In the genomic region with DNA sequence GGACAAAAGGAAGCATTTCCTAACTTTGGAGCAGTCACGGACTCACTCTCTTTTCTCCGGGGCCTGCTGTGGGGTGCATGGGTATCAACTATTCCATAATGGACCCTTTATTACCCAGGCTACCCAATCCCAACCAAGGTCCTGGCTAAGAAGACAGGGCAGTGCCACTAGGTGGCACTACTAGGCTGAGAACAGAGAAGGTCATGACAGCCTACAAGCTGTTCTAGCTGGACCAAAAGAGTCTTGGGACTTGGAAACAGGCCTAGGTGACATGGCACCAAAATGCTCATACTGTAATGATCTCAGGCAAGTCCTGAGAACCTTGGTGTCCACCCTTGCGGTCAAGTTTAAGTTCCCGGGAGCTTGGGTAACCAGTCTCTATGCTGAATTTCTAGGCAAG, we compare ENCODE assay signal across 9 mouse cellular contexts. TPM values are rescaled to one million over a fixed set of nuclear protein-coding genes. Genes with fewer than 3 reads are reported as not detected.
DNase-seq lines count a peak whose midpoint lies in the region; ATAC-seq and TF ChIP-seq lines count a peak whose summit lies in the region.
"Had no signal": no experiment of that assay in that cellular context is flagged by ENCODE, and none has a peak within 500 bp of the region (broad histone marks: within the 10 kb centered on the region; RNA-seq: fewer than 3 reads in every experiment).

No protein-coding gene starts in this region.

- no peak overlapping the region for H3K4me2 ChIP-seq in liver, embryonic 14.5 days (ENCODE audit: low read depth)
- peak overlapping the region; percentile 79 for H3K4me2 ChIP-seq in neural tube, embryonic 15.5 days

- DNase-seq in left cerebral cortex, adult 18-20 months (ENCODE audit: low spot score in 2 of 2): peak; percentile 36 to 42
- DNase-seq in left cerebral cortex, adult 11 months (ENCODE audit: low spot score): no peak
- peak; percentile 78 for DNase-seq in MEL (ENCODE audit: low read depth, low spot score)
- peak; percentile 86 for DNase-seq in cerebellum, adult 9-11 months
- DNase-seq in heart, postnatal 10 days: peak; percentile 48 to 56
- no peak for DNase-seq in liver, embryonic 14.5 days (ENCODE audit: low read depth in 3 of 3, low spot score in 3 of 3)

- no peak overlapping the region for H3K27ac ChIP-seq in MEL (ENCODE audit: control insufficient read depth, low read depth, low read length)
- no peak overlapping the region for H3K27ac ChIP-seq in liver, embryonic 14.5 days
- H3K27ac ChIP-seq in neural tube, embryonic 15.5 days (replicated peaks): no peak overlapping the region

- peak; percentile 96 for TF ChIP-seq RAD21 in MEL (IDR thresholded peaks at IDR 0.05; ENCODE audit: low read depth, low read length)

- no peak overlapping the region for H3K4me3 ChIP-seq in MEL (ENCODE audit: control insufficient read depth in 1 of 2, insufficient read depth in 1 of 2, low read depth in 2 of 2, low read length in 2 of 2)
- H3K4me3 ChIP-seq in liver, embryonic 14.5 days (ENCODE audit: insufficient read depth in 1 of 2, low read depth in 2 of 2, low read length in 2 of 2): no peak overlapping the region
- peak overlapping the region; percentile 84; the same call in 1 of the 2 replicates for H3K4me3 ChIP-seq in neural tube, embryonic 15.5 days (replicated peaks)
- H3K4me3 ChIP-seq: myocyte had no signal

- intact Hi-C loops in heart, postnatal 10 days (cut with DNase I): no loop called here

- no peak overlapping the region for H3K9ac ChIP-seq in MEL (ENCODE audit: control insufficient read depth, low read depth, low read length, poor library complexity, severe bottlenecking)
- H3K9ac ChIP-seq in liver, embryonic 14.5 days (replicated peaks): no peak overlapping the region
- H3K9ac ChIP-seq in neural tube, embryonic 15.5 days (replicated peaks): no peak overlapping the region

- H3K9me3 ChIP-seq in MEL (replicated peaks; ENCODE audit: insufficient read depth, low read length): no peaks in the 10 kb centered on the region
- no peaks in the 10 kb centered on the region for H3K9me3 ChIP-seq in liver, embryonic 14.5 days (ENCODE audit: control insufficient read depth, low read length)
- H3K9me3 ChIP-seq in neural tube, embryonic 15.5 days (replicated peaks): no peaks in the 10 kb centered on the region

- no peaks in the 10 kb centered on the region for H3K79me2 ChIP-seq in MEL (ENCODE audit: control insufficient read depth, insufficient read depth, low read length, poor library complexity)

- no peak for TF ChIP-seq EP300 in MEL (IDR thresholded peaks at IDR 0.05; ENCODE audit: low read depth in 1 of 2, low read length in 2 of 2)
- no peak for TF ChIP-seq EP300 in liver, embryonic 14.5 days (IDR thresholded peaks at IDR 0.05; ENCODE audit: low read depth)

- peaks cover 0 to 2% of the 10 kb centered on the region in 2 experiments; a peak in 1 of 4 replicates for H3K36me3 ChIP-seq in MEL (ENCODE audit: control insufficient read depth in 1 of 2, insufficient read depth in 2 of 2, low read length in 2 of 2)
- no peaks in the 10 kb centered on the region for H3K36me3 ChIP-seq in liver, embryonic 14.5 days (replicated peaks; ENCODE audit: control insufficient read depth, insufficient read depth, low read depth)
- H3K36me3 ChIP-seq in neural tube, embryonic 15.5 days: peaks cover 5% of the 10 kb centered on the region; the same call in 1 of the 2 replicates

- TF ChIP-seq CTCF in MEL (IDR thresholded peaks at IDR 0.05 in 2 of 3, conservative IDR thresholded peaks at IDR 0.05 in 1 of 3; ENCODE audit: control insufficient read depth in 1 of 3, insufficient read depth in 1 of 3, low read depth in 2 of 3, low read length in 3 of 3, poor library complexity in 1 of 3, severe bottlenecking in 1 of 3): peak; percentile 84 to 97 (median 87)
- TF ChIP-seq CTCF in liver, embryonic 14.5 days (IDR thresholded peaks at IDR 0.05; ENCODE audit: low read depth): peak; percentile 86

- no peaks in the 10 kb centered on the region; a peak in 1 of 4 replicates for H3K4me1 ChIP-seq in MEL (ENCODE audit: control insufficient read depth in 1 of 2, insufficient read depth in 2 of 2, low read length in 2 of 2)
- peaks cover 5 to 7% of the 10 kb centered on the region in 2 experiments; a peak in 3 of 4 replicates for H3K4me1 ChIP-seq in liver, embryonic 14.5 days (replicated peaks; ENCODE audit: control insufficient read depth in 2 of 2, insufficient read depth in 2 of 2, low read length in 1 of 2)
- peaks cover 42% of the 10 kb centered on the region for H3K4me1 ChIP-seq in neural tube, embryonic 15.5 days

- TF ChIP-seq POLR2A in MEL (IDR thresholded peaks at IDR 0.05; ENCODE audit: control insufficient read depth in 1 of 2, insufficient read depth in 1 of 2, low read depth in 1 of 2, low read length in 2 of 2, poor library complexity in 1 of 2): no peak

- WGBS in liver, embryonic 14.5 days (ENCODE audit: insufficient replicate concordance): 49% methylated on average over 4 of the region's 4 CpGs
- 62% methylated on average over 4 of the region's 4 CpGs for WGBS in neural tube, embryonic 15.5 days

- H3K27me3 ChIP-seq in MEL (ENCODE audit: control insufficient read depth in 1 of 2, insufficient read depth in 2 of 2, low read length in 2 of 2): no peaks in the 10 kb centered on the region; a peak in 1 of 4 replicates
- H3K27me3 ChIP-seq in liver, embryonic 14.5 days (ENCODE audit: control insufficient read depth, insufficient read depth, low read length): peaks cover 12% of the 10 kb centered on the region
- no peaks in the 10 kb centered on the region for H3K27me3 ChIP-seq in neural tube, embryonic 15.5 days (replicated peaks)

- no peak for ATAC-seq in liver, embryonic 14.5 days (ENCODE audit: insufficient read depth)
- no peak for ATAC-seq in neural tube, embryonic 15.5 days (ENCODE audit: low FRiP score)
- ATAC-seq in frontal cortex, adult (ENCODE audit: low TSS enrichment): no peak

TF ChIP-seq in MEL, 35 proteins besides CTCF, POLR2A, EP300 and RAD21:
- TF ChIP-seq SMC3 (IDR thresholded peaks at IDR 0.05; ENCODE audit: low read depth, low read length): peak; percentile 96
- peak; percentile 87 for TF ChIP-seq ZC3H11A (IDR thresholded peaks at IDR 0.05; ENCODE audit: low read depth, low read length)
- no peak for TF ChIP-seq ZKSCAN1 (IDR thresholded peaks at IDR 0.05; ENCODE audit: low read depth, low read length)

RNA-seq across cellular contexts. Expression of a gene that starts 5.3 kb away (rescaled TPM):
- 10 to 100 TPM; 47.3 to 57.0 TPM for total RNA-seq in left cerebral cortex, adult 18-20 months (2021)
- 2.9 and 5.4 TPM in 2 replicates for total RNA-seq in MEL (2012; rRNA removed)
- 10 to 100 TPM in 1 of 2 experiments, not detected in 1; 11.0 TPM for polyA plus RNA-seq in MEL (2012; ENCODE audit: insufficient read depth in 1 of 2, insufficient read length in 2 of 2, low read depth in 1 of 2, low replicate concordance in 2 of 2, missing spikeins in 1 of 2)
- 10 to 100 TPM; 26.8 to 27.8 TPM for total RNA-seq in heart, postnatal 10 days (2021)
- polyA plus RNA-seq in liver, embryonic 14.5 days (2012; rRNA removed): 13.8 and 14.3 TPM in 2 replicates
- 18.3 and 21.4 TPM in 2 replicates for polyA plus RNA-seq in liver, embryonic 14.5 days (2014; fragmentation: Nextera tagmentation; extraction: Ambion mirVana)
- 24.0 and 29.4 TPM in 2 replicates for polyA plus RNA-seq in neural tube, embryonic 15.5 days (2015; fragmentation: Nextera tagmentation; extraction: Ambion mirVana)

RNA-seq across cellular contexts. Expression of a gene that starts 5.6 kb away (rescaled TPM):
- 100 to 1,000 TPM; 114 to 127 TPM for total RNA-seq in left cerebral cortex, adult 18-20 months (2021)
- 1.3 and 1.8 TPM in 2 replicates for total RNA-seq in MEL (2012; rRNA removed)
- 1 to 10 TPM in 1 of 2 experiments, not detected in 1; 2.1 TPM for polyA plus RNA-seq in MEL (2012; ENCODE audit: insufficient read depth in 1 of 2, insufficient read length in 2 of 2, low read depth in 1 of 2, low replicate concordance in 2 of 2, missing spikeins in 1 of 2)
- 1 to 10 TPM in 1 of 2 experiments, under 1 TPM in 1; 0.98 to 1.8 TPM for total RNA-seq in heart, postnatal 10 days (2021)
- polyA plus RNA-seq in liver, embryonic 14.5 days (2012; rRNA removed): 0.35 and 0.83 TPM in 2 replicates
- 0.18 and 0.20 TPM in 2 replicates for polyA plus RNA-seq in liver, embryonic 14.5 days (2014; fragmentation: Nextera tagmentation; extraction: Ambion mirVana)
- polyA plus RNA-seq in neural tube, embryonic 15.5 days (2015; fragmentation: Nextera tagmentation; extraction: Ambion mirVana): 80.2 and 94.7 TPM in 2 replicates

RNA-seq across cellular contexts. Expression of a gene that starts 38.8 kb away (rescaled TPM):
- 10 to 100 TPM; 57.9 to 63.8 TPM for total RNA-seq in left cerebral cortex, adult 18-20 months (2021)
- total RNA-seq in MEL (2012; rRNA removed): 4.0 and 5.2 TPM in 2 replicates
- 10 to 100 TPM in 1 of 2 experiments, not detected in 1; 29.7 TPM for polyA plus RNA-seq in MEL (2012; ENCODE audit: insufficient read depth in 1 of 2, insufficient read length in 2 of 2, low read depth in 1 of 2, low replicate concordance in 2 of 2, missing spikeins in 1 of 2)
- total RNA-seq in heart, postnatal 10 days (2021): 10 to 100 TPM; 40.5 to 40.7 TPM
- 8.4 and 9.0 TPM in 2 replicates for polyA plus RNA-seq in liver, embryonic 14.5 days (2012; rRNA removed)
- polyA plus RNA-seq in liver, embryonic 14.5 days (2014; fragmentation: Nextera tagmentation; extraction: Ambion mirVana): 6.5 and 8.9 TPM in 2 replicates
- 18.8 and 18.9 TPM in 2 replicates for polyA plus RNA-seq in neural tube, embryonic 15.5 days (2015; fragmentation: Nextera tagmentation; extraction: Ambion mirVana)

Comparison
In these comparisons a context has a peak if more than half of its experiments do, and no peak if none do; other contexts are left out.
1. DNase-seq: peak in left cerebral cortex, adult 18-20 months (2 of 2), MEL (single experiment), cerebellum, adult 9-11 months (single experiment) and heart, postnatal 10 days (2 of 2); none in left cerebral cortex, adult 11 months (single experiment) and liver, embryonic 14.5 days (0 of 3).
2. RNA of a gene that starts 5.6 kb away (total RNA-seq): 114 to 127 TPM in left cerebral cortex, adult 18-20 months; 1.3 to 1.8 TPM in MEL and 0.98 to 1.8 TPM in heart, postnatal 10 days; every median in the first group is over 10 times any median in the second.